Mouse (Mus musculus) midbrain, postnatal 0 days (tissue): ENCODE measurements around the gene Cyp2s1. TPM values are rescaled to one million over a fixed set of nuclear protein-coding genes. Genes with fewer than 3 reads are reported as not detected.

ENCODE experiments used
- ATAC-seq: fragments of 200-750 bp; cut with Nextera tagmentation; 2 replicates; pipeline ENCODE4 v1.8.0; 2017; ENCODE audit warnings: moderate number of reproducible peaks, mild to moderate bottlenecking, moderate TSS enrichment, moderate library complexity; ENCODE audit not compliant: low FRiP score
- DNase-seq: peaks from one replicate; pipeline ENCODE4 v3.0.0-alpha.2; 2015; ENCODE audit warnings: low spot score
- H3K27ac ChIP-seq: fragments of 300-500 bp; sonication (generic); 2 replicates; pipeline ENCODE4 v1.5.1; 2014; ENCODE audit warnings: low read depth, mild to moderate bottlenecking, low read length, mixed read lengths
- H3K27me3 ChIP-seq: fragments of 300-500 bp; sonication (generic); 2 replicates; pipeline ENCODE4 v1.6.1; 2014; ENCODE audit warnings: low read length, control low read depth, mixed read lengths; ENCODE audit not compliant: insufficient read depth
- H3K36me3 ChIP-seq: fragments of 300-500 bp; sonication (generic); 2 replicates; pipeline ENCODE4 v1.6.1; 2014; ENCODE audit warnings: low read length, control low read depth, mixed read lengths; ENCODE audit not compliant: insufficient read depth
- H3K4me1 ChIP-seq: fragments of 300-500 bp; sonication (generic); 2 replicates; pipeline ENCODE4 v1.6.1; 2014; ENCODE audit warnings: mild to moderate bottlenecking, control low read depth, antibody characterized with exemption, low read length, mixed read lengths; ENCODE audit not compliant: insufficient read depth
- H3K4me2 ChIP-seq: fragments of 300-500 bp; sonication (generic); 2 replicates; pipeline ENCODE4 v1.6.1; 2014; ENCODE audit warnings: low read depth, mild to moderate bottlenecking, low read length, mixed read lengths; ENCODE audit not compliant: poor library complexity, severe bottlenecking
- H3K4me3 ChIP-seq: fragments of 300-500 bp; sonication (generic); 2 replicates; pipeline ENCODE4 v1.5.1; 2014; ENCODE audit warnings: low read depth, mild to moderate bottlenecking, low read length, moderate library complexity
- H3K9ac ChIP-seq: fragments of 300-500 bp; sonication (generic); replicated peaks from 2 replicates; pipeline ENCODE4 v1.6.1; 2014; ENCODE audit warnings: mild to moderate bottlenecking, low read length, moderate library complexity, mixed read lengths; ENCODE audit not compliant: poor library complexity, severe bottlenecking
- H3K9me3 ChIP-seq: fragments of 300-500 bp; sonication (generic); 2 replicates; pipeline ENCODE4 v1.6.1; 2016; ENCODE audit warnings: low read length, control low read depth
- CTCF ChIP-seq: IDR thresholded peaks from 2 replicates; pipeline ENCODE4 v1.5.1; 2016; ENCODE audit warnings: antibody characterized with exemption, mild to moderate bottlenecking
- WGBS: fragments of 180-500 bp; shearing (Covaris S2); extraction: QIAGEN DNeasy Blood & Tissue Kit; methylation state at CpG from one replicate; pipeline ENCODE4 v1.1.7; 2014; 5-methylcytosine and 5-hydroxymethylcytosine counted together
- polyA plus RNA-seq: library from polyadenylated mRNA; unstranded; fragments of >200 nt; fragmentation: Nextera tagmentation; extraction: Ambion mirVana; gene quantifications from 2 replicates; pipeline ENCODE4 v1.2.1, GENCODE M21; 2015
- total RNA-seq: library from RNA; depleted of rRNA; stranded (reverse); fragments of >200 nt; gene quantifications from 2 replicates; pipeline ENCODE4 v1.2.3, GENCODE M21; 2014

Cyp2s1 gene
- total and polyA plus RNA-seq, 2 experiments from 2014 or later = 2.5 to 3.0 TPM

GRCm38 (mm10) chr7:25855082-25855481 is 38.4 kb upstream of the Cyp2s1 start:
- H3K4me3 ChIP-seq = no peak overlapping the region
- TF ChIP-seq CTCF = peak; percentile 77
- no peak overlapping the region for H3K9ac ChIP-seq
- no peaks in the 10 kb centered on the region for H3K36me3 ChIP-seq
- H3K4me2 ChIP-seq = no peak overlapping the region
- WGBS = 35% methylated on average over 8 of the region's 8 CpGs
- H3K27me3 ChIP-seq = no peaks in the 10 kb centered on the region
- H3K27ac ChIP-seq = no peak overlapping the region
- no peak for ATAC-seq
- DNase-seq = peak; percentile 11
- no peaks in the 10 kb centered on the region for H3K4me1 ChIP-seq
- no peaks in the 10 kb centered on the region for H3K9me3 ChIP-seq

DNA sequence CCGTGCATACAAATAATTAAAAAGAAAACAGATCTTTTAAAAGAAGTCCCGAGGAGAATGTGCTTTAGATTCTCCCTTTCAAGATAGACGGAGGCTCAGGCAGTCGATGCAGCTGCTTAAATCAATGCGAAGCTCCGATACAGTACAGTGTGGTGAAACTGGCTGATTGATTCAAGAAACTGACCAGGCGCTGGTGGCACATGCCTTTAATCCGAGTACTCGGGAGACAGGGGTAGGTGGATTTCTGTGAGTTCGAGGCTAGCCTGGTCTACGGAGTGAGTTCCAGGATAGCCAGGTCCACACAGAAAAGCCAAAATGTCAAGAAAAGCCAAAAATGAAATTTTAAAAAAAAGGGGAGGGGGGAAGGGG is 31.7 kb upstream of the Cyp2s1 start:
- peak overlapping the region; percentile 60 for H3K9ac ChIP-seq
- H3K36me3 ChIP-seq = no peaks in the 10 kb centered on the region
- H3K4me1 ChIP-seq = no peaks in the 10 kb centered on the region
- 22% methylated on average over 11 of the region's 11 CpGs for WGBS
- DNase-seq (peak; percentile 25), ATAC-seq (peak; percentile 68; the same call in 1 of the 2 replicates)
- peak overlapping the region; percentile 51 for H3K27ac ChIP-seq
- no peaks in the 10 kb centered on the region for H3K9me3 ChIP-seq
- H3K27me3 ChIP-seq = no peaks in the 10 kb centered on the region
- no peak for TF ChIP-seq CTCF
- peak overlapping the region; percentile 54 for H3K4me3 ChIP-seq
- H3K4me2 ChIP-seq = peak overlapping the region; percentile 71

- H3K27ac ChIP-seq = peak overlapping the region; percentile 51
- peak overlapping the region; percentile 71 for H3K4me2 ChIP-seq
- H3K4me1 ChIP-seq = no peaks in the 10 kb centered on the region
- no peaks in the 10 kb centered on the region for H3K27me3 ChIP-seq
- peak; percentile 88 for ATAC-seq
- 10% methylated on average over 13 of the region's 13 CpGs for WGBS
- peak; percentile 91 for DNase-seq
- peak overlapping the region; percentile 60 for H3K9ac ChIP-seq
- H3K9me3 ChIP-seq = no peaks in the 10 kb centered on the region
- peak; percentile 89 for TF ChIP-seq CTCF
- no peaks in the 10 kb centered on the region for H3K36me3 ChIP-seq
- H3K4me3 ChIP-seq = peak overlapping the region; percentile 54
These were observed 31.2 kb upstream of the Cyp2s1 start for GRCm38 (mm10) chr7:25847722-25848443.

GRCm38 (mm10) chr7:25844885-25845284 is 28.2 kb upstream of the Cyp2s1 start:
- ATAC-seq (no peak), DNase-seq (no peak)
- Histone ChIP-seq H3K27me3 (no peaks in the 10 kb centered on the region), H3K4me1 (no peaks in the 10 kb centered on the region), H3K9ac (no peak overlapping the region), H3K36me3 (no peaks in the 10 kb centered on the region), H3K4me3 (no peak overlapping the region), H3K9me3 (no peaks in the 10 kb centered on the region), H3K27ac (no peak overlapping the region), H3K4me2 (no peak overlapping the region)
- no peak for TF ChIP-seq CTCF
- WGBS = 75% methylated on average over 3 of the region's 3 CpGs

- no peaks in the 10 kb centered on the region for H3K9me3 ChIP-seq
- no peak overlapping the region for H3K4me2 ChIP-seq
- ATAC-seq (no peak), DNase-seq (no peak)
- no peaks in the 10 kb centered on the region for H3K27me3 ChIP-seq
- H3K4me1 ChIP-seq = no peaks in the 10 kb centered on the region
- no peak overlapping the region for H3K27ac ChIP-seq
- no peak for TF ChIP-seq CTCF
- H3K36me3 ChIP-seq = no peaks in the 10 kb centered on the region
- H3K9ac ChIP-seq = no peak overlapping the region
- H3K4me3 ChIP-seq = no peak overlapping the region
- WGBS = 76% methylated on average over 8 of the region's 8 CpGs
These were observed 27.7 kb upstream of the Cyp2s1 start for GRCm38 (mm10) chr7:25844423-25844822.

DNA sequence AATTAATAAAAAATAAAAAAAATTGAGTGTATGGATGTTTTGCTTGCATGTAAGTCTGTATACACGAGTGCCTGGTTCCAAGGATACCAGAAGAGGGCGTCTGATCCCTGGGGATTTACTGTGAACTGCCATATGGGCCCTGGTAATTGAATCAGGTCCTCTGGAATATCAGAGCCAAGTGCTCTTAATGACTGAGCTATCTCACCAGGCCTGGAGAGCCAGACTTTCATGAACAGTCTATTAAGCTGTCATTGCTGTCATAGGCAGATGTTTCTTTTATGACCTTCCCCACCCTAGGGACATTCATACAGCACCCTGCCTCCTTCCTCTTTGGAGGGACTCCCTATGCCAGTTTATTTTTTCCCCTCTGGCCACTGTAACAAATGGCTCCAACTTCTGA is 26.8 kb upstream of the Cyp2s1 start:
- DNase-seq = no peak
- no peak overlapping the region for H3K4me2 ChIP-seq
- H3K27me3 ChIP-seq = no peaks in the 10 kb centered on the region
- H3K27ac ChIP-seq = no peak overlapping the region
- no peaks in the 10 kb centered on the region for H3K36me3 ChIP-seq
- no peaks in the 10 kb centered on the region for H3K9me3 ChIP-seq
- WGBS = 19% methylated on average over 2 of the region's 2 CpGs
- ATAC-seq = no peak
- H3K4me1 ChIP-seq = no peaks in the 10 kb centered on the region
- no peak overlapping the region for H3K4me3 ChIP-seq
- TF ChIP-seq CTCF = no peak
- no peak overlapping the region for H3K9ac ChIP-seq
